Mouse (Mus musculus): ENCODE data around the gene Acap1. TPM values are rescaled to one million over a fixed set of nuclear protein-coding genes. Genes with fewer than 3 reads are reported as not detected.

Gene Acap1
- polyA plus RNA-seq, 1 experiment from 2014 or later: 7.1 TPM

- Histone ChIP-seq H3K4me2 (ENCODE audit: low read depth, low read length) (0 out of 2 replicates have a peak overlapping the region, but pooled peaks have one; percentile 20), H3K27me3 (ENCODE audit: insufficient read depth, low read length) (no peaks in the 10 kb centered on the region), H3K9ac (replicated peaks) (no peak overlapping the region), H3K9me3 (ENCODE audit: low read length) (no peaks in the 10 kb centered on the region), H3K36me3 (replicated peaks; ENCODE audit: insufficient read depth, low read length) (0 out of 2 replicates have a peak, but pooled peaks cover under 1% of the 10 kb centered on the region), H3K4me1 (ENCODE audit: insufficient read depth) (peaks cover 45% of the 10 kb centered on the region), H3K4me3 (ENCODE audit: low read depth, low read length) (no peak overlapping the region), H3K27ac (ENCODE audit: low read depth) (no peak overlapping the region)
- TF ChIP-seq EP300 (IDR thresholded peaks at IDR 0.05; ENCODE audit: low read depth) (no peak), CTCF (IDR thresholded peaks at IDR 0.05; ENCODE audit: low read depth) (no peak)
- DNase-seq (no peak), ATAC-seq (no peak)
- 80% methylated on average over 3 of the region's 3 CpGs for WGBS (ENCODE audit: insufficient replicate concordance)
Measured at GRCm38 (mm10) chr11:69878399-69878798, 16.9 kb downstream of the Acap1 start.

- TF ChIP-seq CTCF (IDR thresholded peaks at IDR 0.05; ENCODE audit: low read depth): no peak
- TF ChIP-seq EP300 (IDR thresholded peaks at IDR 0.05; ENCODE audit: low read depth): no peak
- DNase-seq: no peak
- no peaks in the 10 kb centered on the region for H3K9me3 ChIP-seq (ENCODE audit: low read length)
- no peak within 1 kb of the TSS for H3K4me3 ChIP-seq (ENCODE audit: low read depth, low read length)
- 81% methylated on average over 11 of the region's 11 CpGs for WGBS (ENCODE audit: insufficient replicate concordance)
- H3K4me2 ChIP-seq (ENCODE audit: low read depth, low read length): peak within 1 kb of the TSS; percentile 20
- ATAC-seq: no peak
- H3K27me3 ChIP-seq (ENCODE audit: insufficient read depth, low read length): no peaks in the 10 kb centered on the region
- no peak within 1 kb of the TSS for H3K9ac ChIP-seq (replicated peaks)
- H3K27ac ChIP-seq (ENCODE audit: low read depth): no peak within 1 kb of the TSS
- no peaks in the 10 kb centered on the region for H3K36me3 ChIP-seq (replicated peaks; ENCODE audit: insufficient read depth, low read length)
- H3K4me1 ChIP-seq (ENCODE audit: insufficient read depth): peaks cover 45% of the 10 kb centered on the region
Measured at GRCm38 (mm10) chr11:69877878-69878277, 17.5 kb downstream of the Acap1 start, which contains the start of gene Tmem95. Gene Tmem95 (minus strand): TSS chr11:69878018.

GRCm38 (mm10) chr11:69876867-69877266 is 18.5 kb downstream of the Acap1 start:
- Histone ChIP-seq H3K4me3 (ENCODE audit: low read depth, low read length) (no peak overlapping the region), H3K9me3 (ENCODE audit: low read length) (no peaks in the 10 kb centered on the region), H3K36me3 (replicated peaks; ENCODE audit: insufficient read depth, low read length) (no peaks in the 10 kb centered on the region), H3K27me3 (ENCODE audit: insufficient read depth, low read length) (no peaks in the 10 kb centered on the region), H3K9ac (replicated peaks) (no peak overlapping the region), H3K4me1 (ENCODE audit: insufficient read depth) (peaks cover 44% of the 10 kb centered on the region), H3K4me2 (ENCODE audit: low read depth, low read length) (peak overlapping the region; percentile 18; the same call in 1 of the 2 replicates), H3K27ac (ENCODE audit: low read depth) (0 out of 2 replicates have a peak overlapping the region, but pooled peaks have one; percentile 45)
- DNase-seq (peak; percentile 92), ATAC-seq (peak; percentile 54)
- 3% methylated on average over 12 of the region's 12 CpGs for WGBS (ENCODE audit: insufficient replicate concordance)
- peak; percentile 97 for TF ChIP-seq CTCF (IDR thresholded peaks at IDR 0.05; ENCODE audit: low read depth)
- no peak for TF ChIP-seq EP300 (IDR thresholded peaks at IDR 0.05; ENCODE audit: low read depth)

GRCm38 (mm10) chr11:69876186-69876585 is 19.2 kb downstream of the Acap1 start:
- DNase-seq: no peak
- Histone ChIP-seq H3K9me3 (ENCODE audit: low read length) (no peaks in the 10 kb centered on the region), H3K4me3 (ENCODE audit: low read depth, low read length) (no peak overlapping the region), H3K4me1 (ENCODE audit: insufficient read depth) (peaks cover 37% of the 10 kb centered on the region), H3K36me3 (replicated peaks; ENCODE audit: insufficient read depth, low read length) (no peaks in the 10 kb centered on the region), H3K4me2 (ENCODE audit: low read depth, low read length) (no peak overlapping the region), H3K27ac (ENCODE audit: low read depth) (0 out of 2 replicates have a peak overlapping the region, but pooled peaks have one; percentile 45), H3K27me3 (ENCODE audit: insufficient read depth, low read length) (no peaks in the 10 kb centered on the region), H3K9ac (replicated peaks) (no peak overlapping the region)
- 37% methylated on average over 7 of the region's 7 CpGs for WGBS (ENCODE audit: insufficient replicate concordance)
- TF ChIP-seq EP300 (IDR thresholded peaks at IDR 0.05; ENCODE audit: low read depth) (no peak), CTCF (IDR thresholded peaks at IDR 0.05; ENCODE audit: low read depth) (no peak)
- ATAC-seq: no peak

GRCm38 (mm10) chr11:69872451-69872850 is 22.9 kb downstream of the Acap1 start:
- TF ChIP-seq EP300 (IDR thresholded peaks at IDR 0.05; ENCODE audit: low read depth) (no peak), CTCF (IDR thresholded peaks at IDR 0.05; ENCODE audit: low read depth) (no peak)
- Histone ChIP-seq H3K27ac (ENCODE audit: low read depth) (no peak overlapping the region), H3K4me2 (ENCODE audit: low read depth, low read length) (no peak overlapping the region), H3K4me1 (ENCODE audit: insufficient read depth) (peaks cover 14% of the 10 kb centered on the region), H3K4me3 (ENCODE audit: low read depth, low read length) (no peak overlapping the region), H3K27me3 (ENCODE audit: insufficient read depth, low read length) (no peaks in the 10 kb centered on the region), H3K9ac (replicated peaks) (no peak overlapping the region), H3K36me3 (replicated peaks; ENCODE audit: insufficient read depth, low read length) (no peaks in the 10 kb centered on the region), H3K9me3 (ENCODE audit: low read length) (no peaks in the 10 kb centered on the region)
- ATAC-seq: no peak
- no peak for DNase-seq
- 87% methylated on average over 4 of the region's 4 CpGs for WGBS (ENCODE audit: insufficient replicate concordance)

- Histone ChIP-seq H3K4me3 (ENCODE audit: low read depth, low read length) (no peak overlapping the region), H3K4me2 (ENCODE audit: low read depth, low read length) (no peak overlapping the region), H3K36me3 (replicated peaks; ENCODE audit: insufficient read depth, low read length) (no peaks in the 10 kb centered on the region), H3K27me3 (ENCODE audit: insufficient read depth, low read length) (no peaks in the 10 kb centered on the region), H3K4me1 (ENCODE audit: insufficient read depth) (peaks cover 10% of the 10 kb centered on the region), H3K9ac (replicated peaks) (no peak overlapping the region), H3K27ac (ENCODE audit: low read depth) (no peak overlapping the region), H3K9me3 (ENCODE audit: low read length) (no peaks in the 10 kb centered on the region)
- DNase-seq (no peak), ATAC-seq (no peak)
- no peak for TF ChIP-seq CTCF (IDR thresholded peaks at IDR 0.05; ENCODE audit: low read depth)
- no peak for TF ChIP-seq EP300 (IDR thresholded peaks at IDR 0.05; ENCODE audit: low read depth)
- WGBS (ENCODE audit: insufficient replicate concordance): 85% methylated on average over 7 of the region's 7 CpGs
Measured at GRCm38 (mm10) chr11:69871822-69872221, 23.5 kb downstream of the Acap1 start.
